Mouse (Mus musculus): Measurements from ENCODE around the gene Nupr1. TPM values are rescaled to one million over a fixed set of nuclear protein-coding genes. Genes with fewer than 3 reads are reported as not detected.
A peak's percentile ranks its signal among the peaks of the same experiment; 100 is the strongest.

Nupr1 gene
- polyA plus RNA-seq, 1 experiment from 2014 or later: 5.8 TPM

GRCm38 (mm10) chr7:126668452-126668851, 37.8 kb upstream of the Nupr1 start:
- no peak overlapping the region for H3K27ac ChIP-seq (ENCODE audit: low read length)
- no peak overlapping the region for H3K4me2 ChIP-seq (ENCODE audit: low read depth, low read length)
- H3K27me3 ChIP-seq (ENCODE audit: control insufficient read depth, insufficient read depth, low read depth, low read length): no peaks in the 10 kb centered on the region
- H3K36me3 ChIP-seq (ENCODE audit: control insufficient read depth, insufficient read depth): peaks cover 15% of the 10 kb centered on the region
- WGBS (ENCODE audit: insufficient replicate concordance): 59% methylated on average over 5 of the region's 5 CpGs
- H3K4me3 ChIP-seq (ENCODE audit: low read depth, low read length): no peak overlapping the region
- ATAC-seq (ENCODE audit: low read depth): no peak
- no peaks in the 10 kb centered on the region for H3K9me3 ChIP-seq (replicated peaks; ENCODE audit: control insufficient read depth, low read length)
- no peak overlapping the region for H3K9ac ChIP-seq (ENCODE audit: low read depth, low read length)
- no peaks in the 10 kb centered on the region for H3K4me1 ChIP-seq (ENCODE audit: control insufficient read depth, low read depth, low read length)

- Histone ChIP-seq H3K27me3 (ENCODE audit: control insufficient read depth, insufficient read depth, low read depth, low read length) (no peaks in the 10 kb centered on the region), H3K4me2 (ENCODE audit: low read depth, low read length) (no peak overlapping the region), H3K9me3 (replicated peaks; ENCODE audit: control insufficient read depth, low read length) (no peaks in the 10 kb centered on the region), H3K27ac (ENCODE audit: low read length) (no peak overlapping the region), H3K4me1 (ENCODE audit: control insufficient read depth, low read depth, low read length) (no peaks in the 10 kb centered on the region), H3K4me3 (ENCODE audit: low read depth, low read length) (no peak overlapping the region), H3K36me3 (ENCODE audit: control insufficient read depth, insufficient read depth) (peaks cover 15% of the 10 kb centered on the region), H3K9ac (ENCODE audit: low read depth, low read length) (no peak overlapping the region)
- no peak for ATAC-seq (ENCODE audit: low read depth)
- WGBS (ENCODE audit: insufficient replicate concordance): 67% methylated on average over 9 of the region's 9 CpGs
These were observed 36.9 kb upstream of the Nupr1 start for GRCm38 (mm10) chr7:126667495-126668090.

DNA sequence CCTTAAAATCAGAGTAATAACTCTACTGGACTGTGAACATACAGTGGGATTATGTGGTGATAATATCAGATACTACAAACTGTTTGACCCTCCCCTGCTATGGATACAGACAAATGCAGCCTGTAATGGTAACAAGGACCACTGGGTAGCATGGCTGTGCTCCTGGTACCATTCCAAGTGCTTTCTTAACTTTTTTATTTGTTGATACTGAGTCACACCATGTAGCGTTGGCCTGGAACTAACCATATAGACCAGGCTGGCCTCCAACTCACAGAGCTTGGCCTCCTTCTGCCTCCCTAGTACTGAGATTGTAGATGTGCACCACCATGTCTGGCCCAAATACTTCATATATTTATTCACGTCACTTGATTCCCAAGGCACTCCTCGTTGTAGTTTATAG, 34.6 kb upstream of the Nupr1 start:
- H3K4me1 ChIP-seq (ENCODE audit: control insufficient read depth, low read depth, low read length): no peaks in the 10 kb centered on the region
- no peaks in the 10 kb centered on the region for H3K27me3 ChIP-seq (ENCODE audit: control insufficient read depth, insufficient read depth, low read depth, low read length)
- no peak overlapping the region for H3K27ac ChIP-seq (ENCODE audit: low read length)
- WGBS (ENCODE audit: insufficient replicate concordance): 80% methylated on average over 3 of the region's 3 CpGs
- no peak overlapping the region for H3K4me3 ChIP-seq (ENCODE audit: low read depth, low read length)
- H3K9me3 ChIP-seq (replicated peaks; ENCODE audit: control insufficient read depth, low read length): no peaks in the 10 kb centered on the region
- H3K9ac ChIP-seq (ENCODE audit: low read depth, low read length): no peak overlapping the region
- H3K36me3 ChIP-seq (ENCODE audit: control insufficient read depth, insufficient read depth): peaks cover 12% of the 10 kb centered on the region
- ATAC-seq (ENCODE audit: low read depth): no peak
- H3K4me2 ChIP-seq (ENCODE audit: low read depth, low read length): no peak overlapping the region

- 67% methylated on average over 8 of the region's 8 CpGs for WGBS (ENCODE audit: insufficient replicate concordance)
- Histone ChIP-seq H3K4me2 (ENCODE audit: low read depth, low read length) (no peak overlapping the region), H3K27ac (ENCODE audit: low read length) (no peak overlapping the region), H3K9ac (ENCODE audit: low read depth, low read length) (no peak overlapping the region), H3K9me3 (replicated peaks; ENCODE audit: control insufficient read depth, low read length) (no peaks in the 10 kb centered on the region), H3K4me1 (ENCODE audit: control insufficient read depth, low read depth, low read length) (no peaks in the 10 kb centered on the region), H3K4me3 (ENCODE audit: low read depth, low read length) (no peak overlapping the region), H3K27me3 (ENCODE audit: control insufficient read depth, insufficient read depth, low read depth, low read length) (no peaks in the 10 kb centered on the region), H3K36me3 (ENCODE audit: control insufficient read depth, insufficient read depth) (peaks cover 12% of the 10 kb centered on the region)
- no peak for ATAC-seq (ENCODE audit: low read depth)
These were observed 33.0 kb upstream of the Nupr1 start for GRCm38 (mm10) chr7:126663646-126664045.

DNA sequence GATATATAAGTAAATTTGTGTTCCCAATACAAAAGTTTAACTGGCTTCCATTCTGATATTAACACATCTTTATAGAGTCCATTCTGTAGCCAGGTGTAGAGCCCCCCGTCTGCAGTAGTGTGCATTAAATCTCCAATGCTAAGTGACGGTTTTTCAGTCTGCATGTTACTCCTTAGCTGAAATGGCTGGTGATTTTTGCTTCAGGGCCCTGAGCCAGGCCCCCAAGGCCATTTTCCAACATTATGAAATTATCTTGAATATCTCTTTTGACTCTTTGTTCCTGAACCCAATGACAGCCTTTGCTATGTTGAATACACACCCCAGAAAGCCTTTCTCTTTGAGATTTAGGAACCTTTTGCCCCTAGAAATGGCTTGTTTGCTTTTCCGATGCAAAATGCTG, 29.1 kb upstream of the Nupr1 start:
- H3K4me1 ChIP-seq (ENCODE audit: control insufficient read depth, low read depth, low read length): peaks cover 10% of the 10 kb centered on the region
- no peaks in the 10 kb centered on the region for H3K9me3 ChIP-seq (replicated peaks; ENCODE audit: control insufficient read depth, low read length)
- peaks cover 2% of the 10 kb centered on the region; the same call in 1 of the 2 replicates for H3K36me3 ChIP-seq (ENCODE audit: control insufficient read depth, insufficient read depth)
- 74% methylated on average over 3 of the region's 3 CpGs for WGBS (ENCODE audit: insufficient replicate concordance)
- no peaks in the 10 kb centered on the region for H3K27me3 ChIP-seq (ENCODE audit: control insufficient read depth, insufficient read depth, low read depth, low read length)
- H3K4me2 ChIP-seq (ENCODE audit: low read depth, low read length): no peak overlapping the region
- ATAC-seq (ENCODE audit: low read depth): no peak
- no peak overlapping the region for H3K27ac ChIP-seq (ENCODE audit: low read length)
- H3K9ac ChIP-seq (ENCODE audit: low read depth, low read length): no peak overlapping the region
- H3K4me3 ChIP-seq (ENCODE audit: low read depth, low read length): no peak overlapping the region

DNA sequence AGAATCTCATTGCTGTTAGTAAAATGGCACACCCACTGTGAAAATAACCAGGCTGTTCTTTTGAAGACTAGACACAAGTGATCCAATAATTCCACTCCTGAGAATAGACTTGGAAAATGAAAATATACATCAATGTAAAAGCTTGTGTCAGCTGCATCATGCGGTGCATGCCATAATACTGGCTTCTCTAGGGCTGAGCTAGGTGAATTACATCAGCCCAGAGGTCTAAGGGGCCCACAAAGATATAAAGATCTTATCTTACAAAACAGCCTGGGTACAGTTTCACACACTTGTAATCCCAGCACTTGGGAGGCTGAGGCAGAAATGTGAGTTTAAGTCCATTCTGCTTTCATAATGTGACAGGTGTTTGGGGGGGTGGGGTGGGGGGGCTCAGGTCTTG, 26.9 kb upstream of the Nupr1 start:
- no peaks in the 10 kb centered on the region for H3K36me3 ChIP-seq (ENCODE audit: control insufficient read depth, insufficient read depth)
- no peaks in the 10 kb centered on the region for H3K27me3 ChIP-seq (ENCODE audit: control insufficient read depth, insufficient read depth, low read depth, low read length)
- H3K4me1 ChIP-seq (ENCODE audit: control insufficient read depth, low read depth, low read length): peaks cover 10% of the 10 kb centered on the region
- no peaks in the 10 kb centered on the region for H3K9me3 ChIP-seq (replicated peaks; ENCODE audit: control insufficient read depth, low read length)
- no peak overlapping the region for H3K4me3 ChIP-seq (ENCODE audit: low read depth, low read length)
- WGBS (ENCODE audit: insufficient replicate concordance): 82% methylated on average over 1 of the region's 1 CpGs
- no peak overlapping the region for H3K4me2 ChIP-seq (ENCODE audit: low read depth, low read length)
- no peak for ATAC-seq (ENCODE audit: low read depth)
- no peak overlapping the region for H3K9ac ChIP-seq (ENCODE audit: low read depth, low read length)
- no peak overlapping the region for H3K27ac ChIP-seq (ENCODE audit: low read length)

DNA sequence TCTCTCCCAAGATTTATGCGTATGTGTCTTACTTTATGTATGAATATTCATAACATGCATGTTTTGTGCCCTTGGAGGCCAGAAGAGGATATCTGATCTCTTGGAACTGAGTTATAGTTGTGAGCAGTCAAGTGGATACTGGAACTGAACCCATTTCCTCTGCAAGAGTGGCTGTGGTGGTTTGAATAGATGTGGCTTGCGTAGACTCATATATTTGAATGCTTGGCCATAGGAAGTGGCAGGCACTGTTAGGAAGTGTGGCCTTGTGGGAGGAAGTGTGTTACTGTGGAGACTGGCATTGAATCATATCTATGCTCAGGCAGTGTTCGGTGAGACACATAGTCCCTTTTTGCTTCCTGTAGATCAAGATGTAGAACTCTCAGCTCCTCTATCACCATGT, 25.0 kb upstream of the Nupr1 start:
- H3K27ac ChIP-seq (ENCODE audit: low read length): peak overlapping the region; percentile 48; the same call in 1 of the 2 replicates

GRCm38 (mm10) chr7:126653991-126654390, 23.3 kb upstream of the Nupr1 start:
- H3K4me1 ChIP-seq (ENCODE audit: control insufficient read depth, low read depth, low read length): peaks cover 30% of the 10 kb centered on the region
- 57% methylated on average over 2 of the region's 2 CpGs for WGBS (ENCODE audit: insufficient replicate concordance)
- ATAC-seq (ENCODE audit: low read depth): no peak

More for the DNA sequence above, 25.0 kb upstream of the Nupr1 start:
- Histone ChIP-seq H3K27me3 (ENCODE audit: control insufficient read depth, insufficient read depth, low read depth, low read length) (no peaks in the 10 kb centered on the region), H3K4me3 (ENCODE audit: low read depth, low read length) (no peak overlapping the region), H3K9ac (ENCODE audit: low read depth, low read length) (no peak overlapping the region), H3K4me2 (ENCODE audit: low read depth, low read length) (no peak overlapping the region), H3K4me1 (ENCODE audit: control insufficient read depth, low read depth, low read length) (peaks cover 20% of the 10 kb centered on the region), H3K36me3 (ENCODE audit: control insufficient read depth, insufficient read depth) (no peaks in the 10 kb centered on the region), H3K9me3 (replicated peaks; ENCODE audit: control insufficient read depth, low read length) (no peaks in the 10 kb centered on the region)
- 46% methylated on average over 3 of the region's 3 CpGs for WGBS (ENCODE audit: insufficient replicate concordance)
- 0 out of 2 replicates have a peak, but pooled peaks have one; percentile 19 for ATAC-seq (ENCODE audit: low read depth)

GRCm38 (mm10) chr7:126650852-126651251, 20.2 kb upstream of the Nupr1 start:
- ATAC-seq (ENCODE audit: low read depth): peak; percentile 15
- Histone ChIP-seq H3K27me3 (ENCODE audit: control insufficient read depth, insufficient read depth, low read depth, low read length) (no peaks in the 10 kb centered on the region), H3K4me3 (ENCODE audit: low read depth, low read length) (no peak overlapping the region), H3K4me2 (ENCODE audit: low read depth, low read length) (peak overlapping the region; percentile 90), H3K27ac (ENCODE audit: low read length) (peak overlapping the region; percentile 12; the same call in 1 of the 2 replicates), H3K9ac (ENCODE audit: low read depth, low read length) (no peak overlapping the region), H3K9me3 (replicated peaks; ENCODE audit: control insufficient read depth, low read length) (no peaks in the 10 kb centered on the region), H3K36me3 (ENCODE audit: control insufficient read depth, insufficient read depth) (no peaks in the 10 kb centered on the region), H3K4me1 (ENCODE audit: control insufficient read depth, low read depth, low read length) (peaks cover 29% of the 10 kb centered on the region)
- WGBS (ENCODE audit: insufficient replicate concordance): 13% methylated on average over 2 of the region's 2 CpGs

More at GRCm38 (mm10) chr7:126653991-126654390, 23.3 kb upstream of the Nupr1 start:
- no peak overlapping the region for H3K9ac ChIP-seq (ENCODE audit: low read depth, low read length)
- no peak overlapping the region for H3K4me2 ChIP-seq (ENCODE audit: low read depth, low read length)
- H3K27me3 ChIP-seq (ENCODE audit: control insufficient read depth, insufficient read depth, low read depth, low read length): no peaks in the 10 kb centered on the region
- H3K27ac ChIP-seq (ENCODE audit: low read length): no peak overlapping the region
- no peaks in the 10 kb centered on the region for H3K9me3 ChIP-seq (replicated peaks; ENCODE audit: control insufficient read depth, low read length)
- H3K36me3 ChIP-seq (ENCODE audit: control insufficient read depth, insufficient read depth): no peaks in the 10 kb centered on the region
- no peak overlapping the region for H3K4me3 ChIP-seq (ENCODE audit: low read depth, low read length)

All from liver, embryonic 16.5 days (tissue).